Mouse (Mus musculus): ENCODE data around the gene Pam16.

Gene Pam16

DNA sequence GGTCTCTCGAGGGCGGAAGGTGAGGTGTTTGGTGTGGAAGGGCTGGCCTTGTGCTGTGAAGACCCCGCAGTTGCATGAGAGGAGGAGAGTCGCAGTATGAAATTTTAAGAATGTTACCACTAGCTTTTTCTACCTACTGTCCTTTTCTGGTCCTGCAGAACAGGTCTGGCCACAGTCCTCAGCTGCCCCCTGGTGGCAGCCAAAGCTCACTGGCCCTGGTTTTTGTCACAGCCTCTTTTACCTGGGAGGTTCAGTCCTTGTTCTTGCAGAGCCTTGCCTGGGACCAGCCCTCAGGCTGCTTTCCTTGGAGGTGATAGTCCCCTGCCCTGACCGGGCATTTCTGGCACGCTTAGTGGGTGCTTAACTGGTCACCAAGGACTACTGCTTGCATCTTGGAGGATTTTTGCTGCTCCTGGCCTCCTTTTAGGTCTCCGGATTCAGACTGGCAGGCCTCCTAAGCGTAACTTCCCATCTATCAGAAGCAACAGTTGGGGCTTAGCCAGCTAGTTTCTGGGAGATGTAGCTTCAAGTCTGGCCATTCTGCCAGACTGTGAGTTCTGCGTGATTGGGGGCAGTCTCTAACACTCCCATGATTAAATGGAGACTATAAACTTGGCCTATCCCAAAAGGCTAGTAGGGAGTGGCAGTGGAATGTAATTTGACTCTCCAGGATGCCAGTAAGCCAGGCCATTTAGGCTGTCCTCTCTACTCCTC is 16.8 kb downstream of the Pam16 start:
- peak; percentile 86 for DNase-seq

DNA sequence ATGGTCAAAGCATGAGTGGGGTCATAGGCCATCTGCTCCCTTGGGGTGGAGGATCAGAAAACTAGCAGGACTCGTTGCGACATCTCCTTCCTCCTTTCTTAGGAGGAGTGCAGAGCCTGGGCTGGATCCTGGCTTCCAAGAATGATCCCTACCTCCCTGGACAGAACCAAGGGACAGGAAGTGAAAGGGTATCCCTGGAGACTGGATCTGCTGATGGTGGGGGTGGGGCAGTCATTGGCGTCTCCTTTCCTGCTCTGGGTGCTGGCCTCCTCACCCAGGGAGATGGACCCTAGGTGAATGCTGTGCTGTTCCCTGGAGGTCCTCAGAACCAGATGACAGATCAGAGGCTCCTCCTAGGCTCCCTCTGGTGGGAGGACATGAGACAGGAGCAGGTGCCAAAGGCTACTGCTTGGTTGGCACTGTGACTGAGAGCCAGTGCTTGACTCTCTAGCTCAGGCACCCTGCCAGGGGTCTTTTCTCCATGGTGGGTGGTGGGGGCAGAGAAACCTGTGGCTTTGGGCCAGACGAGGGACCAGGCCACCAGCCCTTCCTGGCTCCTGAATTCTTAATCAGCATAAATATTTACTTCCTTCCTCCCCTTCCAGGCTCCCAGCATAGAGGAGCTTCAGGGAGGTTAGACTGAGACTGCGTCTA is 18.2 kb downstream of the Pam16 start:
- no peak for DNase-seq

DNA sequence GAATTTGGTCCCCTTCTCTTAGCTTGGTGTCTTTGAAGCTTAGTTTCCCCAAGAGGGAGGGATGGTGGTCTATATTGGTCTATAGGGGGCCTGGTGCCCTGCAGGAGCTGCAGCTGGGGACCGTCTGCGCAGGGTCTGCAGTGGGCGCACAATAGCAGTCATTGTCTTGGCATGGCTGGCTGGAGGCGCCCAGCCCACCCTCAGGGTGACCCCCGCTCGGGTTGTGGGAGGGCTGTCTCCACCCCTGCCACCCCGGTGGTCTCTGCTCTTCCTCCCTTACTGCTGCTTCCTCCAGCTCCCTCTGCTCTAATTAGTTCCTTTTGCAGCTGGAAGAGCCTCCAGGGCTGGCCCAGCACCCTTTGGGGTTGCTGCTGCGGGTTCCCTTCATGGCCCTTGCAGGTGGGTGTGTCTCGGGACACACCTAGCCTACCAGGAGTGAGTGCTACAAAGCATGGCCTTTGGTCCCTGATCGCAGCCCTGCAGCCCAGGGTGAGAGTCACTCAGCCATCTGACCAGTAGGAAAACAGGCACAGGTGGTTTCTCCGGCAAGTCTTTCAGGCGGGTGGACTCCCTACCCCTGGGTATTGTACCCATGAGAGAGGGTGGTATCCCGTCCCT is 19.2 kb downstream of the Pam16 start:
- DNase-seq, result no peak

DNA sequence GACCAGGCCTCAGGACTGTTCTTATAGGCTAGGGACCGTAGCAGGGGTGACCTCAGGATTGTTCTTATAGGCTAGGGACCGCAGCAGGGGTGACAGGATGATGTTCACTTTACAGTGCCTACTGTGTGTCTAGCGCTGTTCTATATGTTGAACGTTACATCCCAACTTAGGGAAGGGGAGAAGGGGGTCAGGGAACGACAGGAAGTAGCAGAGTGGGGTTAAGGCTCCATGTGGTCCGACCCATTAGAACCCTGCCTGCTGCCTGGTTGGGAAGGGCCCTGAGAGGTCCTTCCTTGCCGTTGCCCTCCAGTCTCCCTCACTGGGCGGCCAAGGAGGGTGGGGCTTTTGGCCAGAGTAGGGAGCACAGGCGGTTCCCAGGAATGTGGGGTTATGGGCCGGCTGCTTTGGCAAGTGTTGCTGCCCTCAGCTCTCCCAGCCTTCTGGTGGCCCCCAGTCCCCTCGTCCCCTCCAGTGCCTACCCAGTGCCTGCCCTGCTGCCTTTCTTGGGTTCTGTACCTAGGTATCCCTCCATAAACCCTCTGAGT is 20.4 kb downstream of the Pam16 start:
- DNase-seq, result no peak

DNA sequence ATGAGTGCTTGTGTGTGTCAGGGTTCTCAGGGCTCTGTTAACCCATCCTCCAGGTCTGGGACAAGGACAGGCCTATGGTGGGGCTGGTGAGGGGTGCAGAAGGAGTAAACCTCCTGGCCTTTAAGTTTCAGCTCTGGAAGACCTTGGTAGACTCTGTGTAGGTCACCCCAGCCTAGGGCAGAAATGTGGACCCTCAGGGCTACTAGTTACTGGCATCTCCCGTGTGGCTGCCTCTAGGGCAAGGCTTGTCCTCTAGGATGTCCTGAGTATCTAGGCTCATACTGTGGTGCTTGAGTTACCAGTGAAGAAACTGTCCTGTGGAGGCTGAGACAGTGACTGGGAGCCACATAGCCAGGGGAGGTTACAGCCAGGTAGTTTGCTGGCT is 21.3 kb downstream of the Pam16 start:
- no peak for DNase-seq

DNA sequence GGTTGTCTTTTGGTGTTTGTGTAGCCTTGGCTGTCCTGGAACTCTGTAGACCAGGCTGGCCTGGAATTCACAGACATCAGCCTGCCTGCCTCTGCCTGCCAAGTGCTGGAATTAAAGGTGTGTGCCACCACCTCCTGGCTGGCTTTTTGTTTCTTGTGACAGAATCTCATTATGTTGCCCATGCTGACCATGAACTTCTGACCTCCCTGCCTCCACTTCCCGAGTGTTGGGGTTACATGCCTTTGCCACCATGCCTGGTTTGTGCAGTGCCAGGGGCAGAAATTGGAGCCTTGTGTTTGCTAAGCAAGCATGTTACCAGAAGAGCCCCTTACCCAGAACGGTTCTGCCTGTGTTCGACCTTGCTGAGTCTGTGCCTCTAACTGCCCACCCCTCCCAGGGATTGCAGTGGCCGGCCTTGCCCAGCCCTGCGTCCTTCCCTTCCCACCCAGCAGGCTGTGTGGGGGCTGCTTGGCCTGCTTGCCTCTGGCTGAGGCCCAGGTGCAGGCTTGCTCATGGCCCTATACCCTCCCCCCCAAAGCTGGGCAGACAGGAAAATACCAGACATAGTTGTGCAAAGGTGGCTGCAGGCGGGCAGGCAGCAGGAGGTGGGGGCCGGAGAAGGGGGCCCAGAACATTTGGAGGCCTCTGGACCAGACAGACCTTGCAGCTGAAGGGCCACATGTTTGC is 21.9 kb downstream of the Pam16 start:
- DNase-seq, result no peak

DNA sequence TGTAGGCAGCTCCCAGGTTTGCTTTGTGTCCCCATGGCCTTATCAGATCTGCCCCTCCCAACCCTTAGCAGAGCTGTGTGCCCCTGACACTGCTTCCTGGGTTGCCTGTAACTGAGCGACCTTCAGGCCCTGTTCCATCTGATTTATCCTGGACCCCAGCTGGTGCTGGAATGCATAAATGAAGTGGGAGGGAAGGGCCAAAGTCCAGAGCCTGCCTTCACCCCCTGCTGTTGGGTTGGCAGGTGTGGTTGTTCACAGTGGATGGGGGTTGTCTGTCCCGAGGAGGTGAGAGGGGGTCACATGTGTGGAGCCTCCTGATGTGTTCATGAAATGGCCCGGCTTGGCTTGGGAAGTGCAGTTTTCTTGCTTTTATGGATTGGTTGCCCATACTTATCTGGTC is 22.6 kb downstream of the Pam16 start:
- no peak for DNase-seq

DNA sequence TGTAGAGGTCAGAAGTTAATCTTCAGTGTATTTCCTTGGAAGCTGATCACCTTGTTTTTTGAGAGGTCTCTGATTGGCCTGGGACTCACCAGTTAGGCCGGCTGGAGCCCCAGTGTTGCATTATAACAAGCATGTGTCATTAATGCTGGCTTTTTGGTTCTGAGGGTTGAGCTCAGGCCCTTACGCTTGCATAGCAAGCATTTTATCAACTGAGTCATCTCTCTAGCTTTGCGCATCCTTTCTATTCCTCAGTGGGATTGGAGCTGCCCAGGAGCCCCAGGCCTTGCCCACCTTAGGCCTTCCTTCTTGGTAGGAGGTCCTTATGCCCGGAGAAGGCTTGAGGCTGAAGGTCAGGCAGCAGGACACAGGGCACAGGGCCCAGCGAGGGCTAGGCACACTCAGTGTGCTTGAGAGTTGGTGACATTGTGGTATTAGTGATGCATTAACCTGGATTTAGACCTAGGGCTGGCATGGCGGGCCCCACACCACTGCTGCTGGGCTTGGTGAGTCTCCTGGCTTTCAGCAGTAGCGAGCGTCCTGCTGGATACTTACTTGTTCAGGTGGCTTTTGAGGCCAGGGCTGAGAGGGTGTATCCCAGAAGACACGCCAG is 24.0 kb downstream of the Pam16 start:
- no peak for DNase-seq

DNA sequence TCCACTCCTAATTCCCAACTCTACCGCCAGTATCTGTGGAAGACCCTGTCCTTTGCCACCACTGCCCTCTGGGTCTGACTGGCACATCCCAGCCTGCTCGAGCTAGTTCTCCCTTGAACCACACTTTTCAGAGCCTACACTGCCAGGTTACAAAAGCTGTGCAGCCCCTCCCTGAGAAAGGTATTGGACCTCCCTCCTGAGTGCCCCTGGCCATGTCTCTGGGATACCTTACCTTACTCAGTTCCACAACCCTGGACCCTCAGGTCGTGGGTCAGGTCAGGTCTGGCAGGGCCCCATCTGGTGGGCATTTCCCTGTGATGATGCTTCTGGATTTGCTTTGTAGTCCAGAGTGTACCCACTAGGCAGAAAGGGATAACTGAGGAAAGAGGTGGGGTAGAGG is 25.2 kb downstream of the Pam16 start:
- DNase-seq, result no peak

DNA sequence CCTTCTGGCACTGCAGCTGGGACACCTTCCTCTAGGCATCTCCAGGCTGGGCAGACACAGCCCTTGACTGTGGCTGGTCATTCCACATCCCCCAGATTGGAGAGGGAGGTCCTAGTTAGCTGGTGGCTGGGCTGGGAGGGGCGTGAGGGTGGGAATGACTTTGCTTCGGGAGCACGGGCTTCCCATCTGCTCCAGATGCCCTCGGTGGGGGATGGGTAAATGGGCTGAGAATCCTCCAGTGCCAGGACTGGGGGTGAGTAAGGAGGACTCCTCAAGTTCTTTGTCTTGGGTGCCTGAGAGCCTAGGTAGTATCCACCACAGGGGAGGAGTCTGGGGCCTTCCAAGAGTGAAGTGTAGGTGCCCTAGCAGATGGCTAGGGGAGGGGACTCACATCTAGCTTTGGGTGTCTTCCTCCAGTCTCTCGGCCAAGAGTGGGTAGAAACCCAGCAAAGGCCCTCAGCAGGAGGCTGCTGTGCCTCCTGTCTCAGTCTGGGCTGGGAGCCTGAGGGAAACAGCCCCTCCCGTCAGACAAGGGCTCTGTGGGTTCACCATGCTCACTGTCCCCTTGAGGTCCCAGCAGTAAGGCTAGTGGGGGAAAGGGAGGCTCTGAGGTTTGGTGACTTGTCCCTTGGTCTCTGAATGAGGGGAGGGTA is 25.8 kb downstream of the Pam16 start:
- no peak for DNase-seq

DNA sequence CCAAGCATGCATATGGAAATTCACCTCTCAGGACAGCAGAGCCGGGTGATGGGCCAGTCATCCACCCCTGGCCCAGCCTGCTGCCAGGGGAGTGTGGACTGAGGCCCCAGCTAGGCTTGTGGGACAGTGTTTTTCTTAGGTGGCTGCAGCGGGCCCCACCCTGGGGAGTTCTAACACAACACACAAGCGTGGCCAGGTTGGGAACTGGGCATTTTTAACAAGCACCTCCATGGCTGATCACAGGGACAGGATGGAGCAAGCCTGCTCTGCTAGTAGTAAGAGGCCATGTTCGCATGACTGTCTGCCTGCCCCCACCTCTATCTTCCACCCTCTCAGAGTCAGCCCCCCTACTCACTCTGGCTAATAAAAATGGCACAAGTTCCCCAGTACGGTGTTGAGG is 26.7 kb downstream of the Pam16 start:
- no peak for DNase-seq

DNA sequence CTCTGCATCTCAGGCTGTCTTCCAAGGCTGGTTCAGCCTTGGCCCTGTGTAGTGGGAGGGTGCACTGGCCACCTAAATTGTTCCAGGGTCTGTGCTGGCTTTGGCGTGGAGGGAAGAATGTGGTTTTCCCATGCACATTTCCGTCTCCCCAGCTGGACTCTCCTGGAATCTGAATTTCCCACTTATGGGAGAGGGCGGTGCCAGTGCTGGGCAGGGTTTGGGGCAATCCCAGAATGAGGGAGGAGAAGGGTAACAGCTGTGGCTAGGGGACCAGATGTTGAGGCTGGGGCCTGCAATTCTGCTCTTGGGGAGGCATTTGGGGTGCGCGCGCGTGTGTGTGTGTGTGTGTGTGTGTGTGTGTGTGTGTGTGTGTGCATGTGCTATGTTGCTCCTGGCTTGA is 27.5 kb downstream of the Pam16 start:
- DNase-seq, result no peak

DNA sequence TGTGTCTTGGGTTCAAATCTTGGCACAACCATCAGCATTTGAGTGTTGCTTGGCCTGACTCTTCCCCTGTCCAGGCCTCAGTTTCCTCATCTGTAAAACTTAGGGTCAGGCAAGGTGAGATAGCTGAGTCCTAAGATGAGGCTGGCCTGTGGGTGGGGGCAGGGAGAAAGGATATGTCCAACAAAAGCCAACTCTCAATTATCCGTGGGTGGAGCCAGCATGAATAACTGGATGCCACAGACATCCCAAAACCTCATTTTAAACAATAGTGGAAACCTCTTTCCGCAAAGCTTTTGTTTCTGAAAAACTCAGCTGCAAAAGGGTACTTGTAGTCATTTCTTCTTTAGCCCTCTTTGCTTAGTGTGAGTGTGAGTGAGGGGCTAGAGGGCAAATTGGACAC is 28.0 kb downstream of the Pam16 start:
- DNase-seq, result no peak

DNA sequence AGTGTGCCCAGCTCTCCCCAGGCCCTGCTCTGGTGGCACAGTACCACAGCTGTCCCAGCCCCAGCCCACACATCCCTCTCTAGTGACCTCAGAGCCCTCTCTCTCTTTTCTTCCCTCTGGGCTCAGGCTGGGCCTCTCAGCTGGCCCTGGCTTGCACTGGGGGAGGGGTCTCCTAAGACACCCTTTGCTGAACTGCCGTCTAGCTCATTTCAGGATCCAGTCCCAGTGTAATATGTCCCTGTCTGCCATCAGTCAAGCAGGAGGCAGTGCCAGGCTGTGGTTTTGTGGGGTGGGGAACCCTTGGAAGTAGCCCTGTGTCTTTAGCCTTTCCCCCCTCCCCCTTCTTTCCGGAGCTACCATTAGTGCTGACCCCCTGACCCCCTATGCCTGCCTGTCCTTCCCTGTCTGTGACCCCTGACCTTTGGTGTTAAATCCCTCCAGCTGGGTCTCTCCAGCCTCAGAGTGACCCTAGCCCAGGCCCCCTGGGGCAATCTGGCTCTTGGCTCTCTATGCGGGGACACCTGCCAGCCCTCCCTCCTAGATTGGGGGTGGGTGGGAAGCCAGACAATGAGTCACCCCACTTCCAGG is 28.6 kb downstream of the Pam16 start:
- no peak for DNase-seq

DNA sequence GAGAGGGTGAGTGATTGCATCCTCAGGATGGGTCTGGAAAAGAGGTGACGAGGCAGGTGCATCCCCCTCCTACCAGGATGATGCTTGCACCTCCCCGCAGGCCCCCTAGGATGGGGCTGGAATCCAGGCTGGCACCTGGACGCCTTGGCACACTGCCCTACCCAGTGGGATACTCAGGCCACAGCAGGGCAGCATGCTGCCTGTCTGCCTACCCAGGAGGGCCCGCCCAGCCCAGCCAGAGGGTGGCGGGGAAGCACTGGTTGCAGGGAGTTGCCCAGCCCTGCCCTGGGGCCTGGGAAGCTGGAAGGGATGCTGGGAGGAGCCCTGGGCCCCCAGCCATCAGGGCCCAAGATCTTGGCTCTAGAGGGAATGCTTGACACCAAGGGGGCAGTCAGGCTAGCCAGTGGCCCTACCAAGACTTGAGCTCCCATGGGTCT is 29.2 kb downstream of the Pam16 start:
- peak; percentile 63 for DNase-seq

DNA sequence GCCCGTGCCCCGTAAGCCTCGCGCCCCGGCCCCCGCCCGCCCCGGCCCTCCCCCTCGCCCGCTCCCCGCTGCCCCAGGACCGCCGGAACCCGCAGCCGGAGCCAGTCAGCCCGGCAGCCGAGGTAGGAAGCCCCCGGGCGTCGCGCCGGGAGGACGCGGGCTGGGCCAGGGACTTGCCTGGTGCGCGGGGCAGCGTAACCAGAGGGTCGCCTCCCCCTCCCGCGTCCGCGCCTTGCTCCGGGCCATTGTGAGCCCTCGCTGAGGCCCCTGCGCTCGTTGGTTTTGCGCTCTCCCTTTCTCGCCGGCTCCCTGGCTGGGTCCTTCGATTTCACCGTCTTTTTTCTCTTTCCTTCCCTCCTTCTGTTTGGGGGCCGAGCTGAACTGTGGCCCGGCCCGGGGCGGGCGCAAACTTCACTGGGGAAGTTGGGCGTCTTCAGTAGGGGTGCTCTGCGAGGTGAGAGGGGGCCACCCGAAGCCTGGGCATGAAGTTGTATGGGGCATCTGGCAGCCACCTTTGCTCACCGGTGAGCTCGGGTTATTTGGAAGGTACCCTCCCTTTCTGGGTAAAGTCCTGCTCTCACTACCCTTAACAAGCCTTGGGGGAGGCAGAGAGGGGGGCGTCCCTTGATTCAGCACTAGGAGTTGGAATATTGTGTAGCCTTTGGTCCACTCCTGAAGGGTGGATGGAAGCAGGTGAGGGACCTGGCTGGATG is 29.8 kb downstream of the Pam16 start:
- peak; percentile 44 for DNase-seq

DNA sequence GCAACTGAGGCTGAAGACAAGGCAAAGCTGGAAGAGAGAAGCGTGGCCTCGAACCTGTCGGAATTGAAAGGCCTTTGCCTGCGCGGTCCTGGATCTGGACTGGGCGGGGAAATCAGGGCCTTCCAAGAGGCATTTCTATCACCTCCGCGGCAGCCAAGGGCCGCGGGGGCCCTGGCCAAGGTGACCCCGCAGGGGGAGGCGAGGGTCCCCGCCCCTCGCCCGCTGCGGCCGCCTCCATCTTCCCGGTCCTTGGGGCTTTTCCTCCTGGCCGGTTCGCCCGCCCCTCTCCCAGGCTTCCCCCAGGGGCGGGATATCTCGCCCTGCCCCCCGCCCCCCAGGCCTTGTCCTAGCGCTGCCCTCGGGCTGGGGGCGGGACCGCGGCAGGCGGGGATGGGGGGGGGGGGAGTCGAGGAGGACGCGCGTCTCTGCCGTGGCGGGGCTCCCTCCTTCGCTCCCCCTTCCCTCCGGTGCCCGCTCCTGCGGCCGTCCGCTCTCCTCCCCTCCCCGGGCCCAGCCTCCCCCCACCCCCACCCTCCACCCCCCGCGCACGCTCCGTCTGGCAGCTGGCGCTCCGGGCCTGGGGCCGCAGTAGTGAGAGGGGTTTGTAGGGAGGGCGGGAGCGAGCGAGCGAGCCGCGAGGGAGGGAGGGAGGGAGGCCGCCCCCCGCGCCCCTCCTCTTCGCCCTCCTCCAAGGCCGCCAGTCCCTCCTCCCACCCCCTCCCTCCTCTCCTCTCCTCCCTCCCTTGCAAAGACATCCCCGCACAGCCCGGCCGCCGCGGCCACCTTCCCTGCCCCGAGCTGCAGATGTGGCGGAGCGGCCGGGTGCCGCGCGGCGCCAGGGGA is 30.6 kb downstream of the Pam16 start, which contains the start of gene Glis2:
Gene Glis2 (plus strand): TSS at position 743 of the 843 bp plus-strand sequence.
- peak; percentile 48 for DNase-seq

DNA sequence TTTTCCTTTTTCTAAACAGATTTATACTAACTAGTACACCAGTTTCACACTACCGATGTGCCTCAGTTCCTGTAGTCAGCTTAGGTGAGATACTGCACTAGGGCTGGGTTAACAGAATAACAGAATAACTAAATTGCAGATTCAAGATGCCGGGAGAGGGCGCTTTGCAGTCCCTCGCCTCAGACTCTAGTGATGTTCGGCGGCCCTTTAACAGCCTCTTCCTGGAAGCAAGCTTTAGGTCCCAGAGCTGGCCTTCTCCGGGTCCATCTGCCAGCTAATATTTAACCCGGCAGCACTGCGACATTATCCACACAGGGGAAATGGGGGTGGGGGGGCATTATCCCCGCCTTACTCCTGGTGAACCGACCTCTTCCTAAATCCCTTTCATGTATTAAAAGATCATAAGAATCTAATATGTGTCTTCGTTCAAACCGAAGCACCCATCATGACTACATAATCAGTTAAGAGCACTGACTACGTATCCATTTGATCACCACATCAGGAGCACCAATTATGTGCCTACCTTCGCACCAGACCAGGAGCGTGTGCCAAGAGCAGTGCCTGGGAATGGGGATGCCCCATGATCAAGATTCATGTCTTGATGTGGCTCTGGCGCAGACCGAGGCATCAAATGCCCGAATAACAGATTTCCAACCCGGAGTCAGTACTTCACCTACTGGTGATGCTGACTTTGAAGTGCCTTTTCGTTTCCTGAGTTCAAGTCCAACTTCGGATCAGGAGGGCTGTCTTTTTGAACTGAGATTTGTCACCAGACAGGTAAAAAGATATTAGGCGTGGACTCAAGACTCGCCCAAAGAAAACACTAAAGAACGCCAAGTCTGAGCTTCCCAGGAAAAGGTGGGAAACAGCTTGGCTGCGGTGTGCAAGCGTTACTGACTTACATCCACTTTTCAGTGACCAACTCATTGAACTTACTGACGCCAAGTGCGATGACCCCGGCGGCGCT is 31.6 kb downstream of the Pam16 start:
- DNase-seq, result peak; percentile 63

DNA sequence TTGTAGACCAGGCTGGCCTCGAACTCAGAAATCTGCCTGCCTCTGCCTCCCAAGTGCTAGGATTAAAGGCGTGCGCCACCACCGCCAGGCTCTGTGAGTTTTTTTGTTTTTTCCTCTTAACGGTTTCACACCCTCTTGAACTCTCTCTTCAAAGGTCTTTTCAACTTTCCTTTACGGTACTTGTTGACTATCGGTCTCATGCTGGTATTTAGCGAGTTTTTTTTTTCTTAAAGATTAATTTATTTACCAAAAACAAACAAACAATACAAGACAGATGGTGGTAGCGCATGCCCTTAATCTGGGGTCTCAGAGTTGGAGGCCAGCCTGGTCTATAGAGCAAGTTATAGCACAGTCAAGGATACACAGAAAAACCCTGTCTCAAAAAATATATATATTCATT is 34.6 kb downstream of the Pam16 start:
- no peak for DNase-seq

Measured in cerebellum, adult 8-10 months (tissue).